Mouse (Mus musculus) G1E (cell line): ENCODE data around the gene Gabrg1.

Source experiments
- CTCF ChIP-seq: IDR thresholded peaks from 2 replicates; pipeline ENCODE4 v1.5.1; 2012; ENCODE audit warnings: low read depth, low read length, inconsistent platforms, mixed read lengths
- GATA1 ChIP-seq: IDR thresholded peaks from 2 replicates; pipeline ENCODE4 v1.6.1; 2012; ENCODE audit warnings: borderline replicate concordance, low read length, inconsistent platforms, mixed read lengths
- GATA2 ChIP-seq: IDR thresholded peaks from 2 replicates; pipeline ENCODE4 v1.6.1; 2012; ENCODE audit warnings: low read depth, low read length, inconsistent platforms, borderline replicate concordance

- TF ChIP-seq CTCF (no peak), GATA2 (no peak), GATA1 (no peak)
Observed at GRCm38 (mm10) chr5:70843096-70843734, 798 bp upstream of the Gabrg1 start.
